Mouse (Mus musculus) testis, postnatal 14 days (tissue): ENCODE results near the gene Epo.

ENCODE experiments used
- DNase-seq: peaks from one replicate; pipeline ENCODE4 v3.0.0; 2021; ENCODE audit warnings: low spot score

Gene Epo

DNA sequence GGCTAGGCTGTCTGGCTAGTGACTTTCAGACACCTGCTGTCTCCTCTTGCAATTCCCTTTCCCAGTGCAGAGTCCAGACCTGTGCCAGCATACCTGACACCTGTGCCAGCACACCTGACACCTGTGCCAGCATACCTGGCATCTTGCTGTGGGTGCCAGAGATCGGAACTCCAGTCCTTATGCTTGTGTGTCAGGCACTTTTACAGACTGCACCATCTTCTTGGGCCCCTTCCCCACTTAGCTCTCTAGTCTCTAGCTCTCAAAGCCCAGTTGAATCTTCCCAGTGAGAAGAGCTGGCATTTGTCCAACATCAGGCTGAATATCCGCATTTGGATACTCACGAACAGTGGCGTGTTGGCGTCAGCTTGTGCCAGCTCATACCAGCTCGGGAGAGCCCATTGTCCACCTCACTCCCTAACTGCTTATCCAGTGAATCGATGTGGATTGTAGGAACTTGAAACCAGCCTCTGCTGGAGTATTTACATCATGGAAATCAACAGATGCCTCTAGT lies 6.3 kb upstream of the Epo start:
- no peak for DNase-seq

DNA sequence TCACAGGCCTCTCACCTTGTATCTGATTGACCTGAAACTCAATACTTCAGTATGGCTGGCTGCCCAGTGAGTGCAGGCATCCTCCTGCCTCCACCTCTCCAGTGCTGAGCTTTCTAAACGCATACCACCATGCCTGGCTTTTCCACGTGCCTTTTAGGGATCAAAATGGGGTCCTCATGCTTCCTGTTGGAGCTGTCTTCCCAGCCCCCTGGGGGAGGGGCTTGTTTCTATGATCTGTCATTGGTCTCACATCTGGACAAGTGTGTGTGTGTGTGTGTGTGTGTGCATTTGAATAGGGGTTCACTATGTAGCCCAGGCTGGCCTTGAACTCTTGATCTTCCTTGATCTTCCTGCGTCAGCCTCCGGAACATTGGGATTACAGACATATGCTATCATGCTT lies 4.4 kb upstream of the Epo start:
- no peak for DNase-seq

DNA sequence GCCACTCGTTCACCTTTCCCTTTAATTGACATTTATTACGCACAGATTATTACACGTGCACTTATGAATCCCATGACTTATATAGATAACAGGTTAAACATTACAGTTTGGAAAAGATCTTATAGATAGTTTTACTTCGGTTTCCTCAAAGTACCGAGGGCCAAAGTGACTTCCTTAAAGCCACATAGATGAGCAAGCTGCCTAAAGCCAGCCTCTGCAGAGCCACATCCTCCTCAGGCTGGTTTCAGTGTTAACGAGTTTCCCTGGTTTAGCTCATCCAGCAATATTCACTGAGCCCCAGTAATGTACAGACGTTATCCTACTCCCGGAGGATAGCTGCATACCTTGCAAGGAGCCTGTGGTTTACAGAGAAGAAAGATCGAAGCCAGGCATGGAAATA lies 2.3 kb upstream of the Epo start:
- DNase-seq, result no peak

GRCm38 (mm10) chr5:137534762-137535161 lies 1.7 kb upstream of the Epo start:
- no peak for DNase-seq

GRCm38 (mm10) chr5:137532808-137533116 lies 280 bp downstream of the Epo start:
- no peak for DNase-seq

DNA sequence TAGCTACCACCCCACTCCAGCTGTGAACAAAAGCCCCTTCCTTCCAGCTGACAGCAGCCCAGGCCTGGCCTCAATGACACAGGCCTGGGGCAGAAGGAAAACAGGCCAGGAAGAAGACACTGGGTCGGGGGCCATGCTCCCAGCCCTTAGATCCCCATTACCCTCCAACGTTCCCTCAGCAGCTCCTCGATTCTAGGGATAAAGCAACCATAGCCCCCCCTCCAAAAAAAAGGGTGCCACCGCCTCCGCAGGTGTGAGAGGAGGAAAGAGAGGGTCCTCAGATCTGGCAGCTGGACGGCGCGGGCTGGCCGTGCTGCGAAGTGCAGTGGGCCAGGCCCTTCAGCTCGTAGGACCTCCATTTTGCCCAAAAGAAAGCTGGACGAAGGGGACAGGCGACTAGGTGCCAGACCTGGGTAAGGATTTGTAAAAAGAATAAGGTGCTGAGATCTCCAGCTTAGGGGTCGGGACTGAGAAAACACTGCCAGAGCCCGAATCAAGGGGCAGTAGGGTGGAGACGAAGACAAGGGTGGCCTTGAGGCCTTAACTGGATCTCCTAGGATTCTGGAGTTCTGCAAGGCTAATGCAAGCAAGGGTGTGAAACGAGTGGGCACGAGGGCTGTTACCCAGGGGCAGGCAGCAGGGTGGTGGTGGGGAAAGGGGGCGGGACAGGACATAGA lies 773 bp downstream of the Epo start:
- no peak for DNase-seq

DNA sequence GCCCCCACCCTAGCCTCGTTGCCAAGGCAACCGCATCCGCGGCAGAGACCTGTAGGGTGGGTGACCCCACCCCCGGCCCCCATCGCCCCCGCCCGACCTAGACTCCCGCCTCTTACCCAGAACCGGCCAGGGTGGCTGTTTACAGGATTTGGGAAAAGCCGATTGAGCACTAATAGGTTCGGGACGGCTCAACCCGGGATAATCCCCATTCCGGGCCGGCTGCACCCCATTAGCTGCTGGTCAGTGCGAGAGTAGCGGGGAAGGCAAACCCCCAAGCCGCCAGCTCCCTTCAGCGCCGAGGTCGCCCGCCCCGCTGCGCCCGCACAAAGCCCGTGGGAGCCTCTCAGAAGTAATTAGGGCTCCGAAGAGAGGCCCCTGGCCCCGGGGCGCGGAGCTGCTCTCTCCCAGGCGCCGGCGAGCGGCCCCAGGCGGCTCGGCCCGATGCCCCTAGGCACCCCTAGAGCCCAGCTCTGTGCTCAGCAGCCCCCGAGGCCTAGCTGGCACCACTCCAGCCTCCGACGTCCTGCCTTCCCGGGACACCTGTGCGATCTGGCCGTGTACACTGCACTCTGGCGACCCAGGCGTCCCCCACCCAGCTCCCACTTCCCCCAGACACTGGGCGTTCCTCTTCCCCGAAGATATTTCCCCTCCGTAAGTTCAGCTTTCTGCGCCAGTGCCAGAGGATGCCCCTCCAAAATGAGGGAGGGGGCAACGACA lies 1.5 kb downstream of the Epo start:
- DNase-seq, result peak; percentile 70

- DNase-seq, result peak; percentile 72
Measured at GRCm38 (mm10) chr5:137530588-137531413, 2.2 kb downstream of the Epo start.

DNA sequence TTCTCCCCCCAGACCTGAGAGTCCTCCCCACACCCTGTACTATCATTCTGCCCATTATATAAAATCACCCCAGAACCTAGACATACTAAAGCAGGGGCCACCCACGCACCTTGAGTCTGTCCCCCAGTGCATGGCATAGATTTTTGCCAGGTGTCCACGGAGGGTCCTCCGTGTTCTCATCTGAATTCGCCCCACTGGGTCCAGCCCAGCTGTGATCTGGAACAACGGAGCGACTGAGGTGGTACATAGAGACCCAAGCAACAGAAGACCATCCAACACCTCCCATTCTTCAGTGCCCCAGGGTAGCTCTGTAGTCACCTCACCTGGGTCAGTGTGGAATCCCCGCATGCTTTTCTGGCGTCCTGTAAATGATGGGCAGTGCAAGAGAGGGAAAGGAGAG lies 3.0 kb downstream of the Epo start:
- no peak for DNase-seq

- no peak for DNase-seq
Measured at GRCm38 (mm10) chr5:137529221-137529995, 3.6 kb downstream of the Epo start.

GRCm38 (mm10) chr5:137528247-137528968 lies 4.6 kb downstream of the Epo start:
- no peak for DNase-seq

GRCm38 (mm10) chr5:137527413-137527812 lies 5.6 kb downstream of the Epo start:
- DNase-seq, result no peak

- DNase-seq, result no peak
Measured at GRCm38 (mm10) chr5:137526192-137526936, 6.7 kb downstream of the Epo start.

- no peak for DNase-seq
Measured at GRCm38 (mm10) chr5:137525511-137525910, 7.5 kb downstream of the Epo start.

GRCm38 (mm10) chr5:137524671-137525070 lies 8.4 kb downstream of the Epo start:
- no peak for DNase-seq

DNA sequence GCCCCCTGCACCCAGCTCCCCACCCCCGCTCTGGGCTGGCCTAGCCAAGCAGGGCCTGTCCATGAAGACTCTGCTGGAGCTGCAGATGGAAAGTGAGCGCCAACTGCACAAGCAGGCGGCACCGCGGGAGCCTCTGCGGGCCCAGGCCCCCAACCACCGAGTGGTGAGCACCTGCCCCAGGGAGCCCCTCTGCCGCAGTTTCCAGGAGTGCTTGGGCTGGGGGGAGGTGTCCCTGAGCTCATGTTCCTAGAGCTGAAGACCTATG lies 8.9 kb downstream of the Epo start:
- no peak for DNase-seq

GRCm38 (mm10) chr5:137523396-137524250 lies 9.4 kb downstream of the Epo start:
- DNase-seq, result no peak

DNA sequence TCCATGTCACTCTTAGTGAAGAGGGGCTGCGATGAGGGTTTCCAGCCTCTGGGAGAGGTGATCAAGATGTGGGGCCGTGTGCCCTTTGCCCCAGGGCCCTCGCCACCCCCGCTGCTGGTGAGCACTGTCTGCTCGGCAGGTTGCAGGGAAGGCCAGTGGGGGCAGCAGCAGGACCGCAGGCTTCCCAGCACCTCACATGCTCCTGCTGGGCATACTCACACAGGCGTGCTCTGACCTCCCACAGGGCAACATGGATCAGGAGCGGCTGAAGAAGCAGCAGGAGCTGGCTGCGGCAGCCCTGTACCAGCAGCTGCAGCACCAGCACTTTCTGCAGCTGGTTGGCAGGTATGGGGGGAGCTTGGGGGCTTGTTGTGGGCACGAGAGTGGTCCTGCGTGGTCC lies 10.3 kb downstream of the Epo start:
- DNase-seq, result no peak

DNA sequence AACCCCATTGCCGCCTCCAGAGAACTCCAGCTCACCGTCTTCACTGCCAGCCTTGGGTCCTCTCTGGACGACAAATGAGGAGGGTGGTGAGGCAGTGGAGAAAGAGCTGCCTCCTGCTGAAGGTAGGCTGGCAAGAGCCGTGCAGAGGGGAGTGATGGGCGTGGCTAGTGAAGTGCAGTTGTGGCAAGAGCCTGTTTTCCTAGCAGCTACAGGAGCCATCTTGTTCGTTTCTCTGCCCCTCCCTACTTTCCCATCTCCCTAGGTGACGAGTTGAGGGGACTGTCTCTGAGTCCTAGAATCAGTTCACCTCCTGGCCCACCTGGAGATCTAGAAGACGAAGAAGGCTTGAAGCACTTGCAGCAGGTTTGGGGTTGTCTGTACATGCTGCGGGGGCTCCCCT lies 11.2 kb downstream of the Epo start:
- DNase-seq, result no peak
